Mouse (Mus musculus): Measurements from ENCODE around the gene Rps6ka5.

Rps6ka5 gene

DNA sequence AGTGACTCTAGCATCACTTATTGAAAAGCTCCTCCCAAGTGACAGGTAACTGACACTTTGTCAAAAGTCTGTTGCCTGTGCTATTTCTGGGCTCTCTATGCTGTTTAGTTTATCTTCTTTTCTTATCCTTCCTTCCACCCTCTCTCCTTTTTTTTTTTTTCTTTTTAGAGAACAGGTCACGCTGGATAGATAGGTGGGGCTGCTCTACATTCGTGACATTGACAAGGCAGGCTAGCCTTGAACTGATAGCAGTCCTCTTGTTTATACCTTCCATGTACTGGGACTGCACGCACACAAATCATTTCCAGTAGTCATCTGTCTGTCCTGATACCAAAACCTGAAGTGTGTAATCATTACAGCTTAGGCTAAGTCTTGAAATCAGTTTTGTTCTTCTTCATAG, 132.1 kb downstream of the Rps6ka5 start:
- no peak for DNase-seq (ENCODE audit: low spot score)

DNA sequence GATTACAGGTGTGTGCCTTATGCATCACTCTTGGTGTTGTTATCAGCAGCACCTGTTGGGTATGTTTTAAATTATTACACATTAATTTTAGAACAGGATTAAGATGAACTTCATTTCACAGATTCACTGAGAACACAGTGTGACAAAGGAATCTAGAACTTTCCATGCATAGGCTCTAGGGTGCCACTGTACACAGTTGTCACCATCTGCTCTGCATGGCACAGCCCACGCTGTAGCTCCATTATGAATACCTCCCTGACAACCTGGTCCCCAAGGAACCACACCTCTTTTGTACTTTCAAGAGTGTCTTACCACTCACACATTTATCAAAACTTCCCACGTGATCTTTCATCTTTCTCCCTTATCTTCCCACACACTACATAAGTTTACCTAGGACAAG, 140.2 kb downstream of the Rps6ka5 start:
- DNase-seq (ENCODE audit: low spot score): no peak

DNA sequence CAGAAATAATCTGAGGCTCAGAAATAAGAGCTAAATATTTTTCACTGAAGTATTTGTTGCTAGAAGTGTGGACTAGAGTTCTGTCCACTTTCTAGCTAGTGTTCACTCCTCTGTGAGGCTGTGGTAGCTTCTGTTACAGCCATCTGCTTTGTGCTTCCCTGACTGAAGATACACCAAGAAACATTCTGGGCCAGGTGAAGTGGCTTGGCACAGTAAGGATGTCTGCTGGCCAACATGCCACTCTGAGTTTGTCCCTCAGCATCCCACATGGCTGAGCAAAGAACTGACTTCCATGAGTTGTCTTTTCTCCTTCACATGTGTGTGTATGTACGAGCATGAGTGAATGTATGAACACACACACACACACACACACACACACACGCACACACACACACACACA, 147.6 kb downstream of the Rps6ka5 start:
- no peak for DNase-seq (ENCODE audit: low spot score)

DNA sequence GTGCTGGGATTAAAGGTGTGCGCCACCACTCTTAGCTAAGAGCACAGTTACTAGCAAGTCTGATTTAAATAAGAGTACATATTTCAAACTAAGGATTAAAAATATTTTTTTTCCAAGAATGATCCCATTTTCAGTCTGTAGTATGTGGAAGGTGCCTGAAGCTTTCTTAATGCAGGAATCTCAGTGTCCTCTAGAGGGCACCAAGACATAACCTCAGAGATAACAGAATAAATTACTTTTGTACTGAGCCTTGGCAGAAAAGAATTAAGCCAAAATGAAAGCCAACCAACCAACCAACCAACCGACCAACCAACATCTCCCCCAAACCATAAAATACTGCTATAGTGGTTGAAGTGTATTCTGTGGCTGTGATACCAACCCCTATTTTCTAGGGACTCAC, 148.5 kb downstream of the Rps6ka5 start:
- DNase-seq (ENCODE audit: low spot score): peak; percentile 67

DNA sequence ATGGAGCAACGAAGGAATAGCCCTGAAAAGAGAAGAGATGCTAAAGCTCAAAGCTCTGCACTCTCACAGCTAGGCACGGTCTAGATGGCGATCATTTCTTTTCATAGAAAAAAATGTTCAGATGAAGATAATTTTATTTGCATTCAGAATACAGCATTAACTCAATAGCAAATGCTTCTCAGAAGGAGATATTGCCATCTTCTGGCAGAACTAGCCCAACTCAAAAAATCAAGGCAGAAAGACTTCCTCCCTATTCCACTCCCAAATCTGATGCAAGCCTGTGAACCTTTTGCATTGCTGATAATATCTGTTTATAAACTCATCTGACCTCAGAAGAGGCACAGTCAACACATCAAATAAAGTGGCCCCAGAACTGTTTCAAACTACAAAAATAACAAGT, 151.0 kb downstream of the Rps6ka5 start:
- no peak for DNase-seq (ENCODE audit: low spot score)

DNA sequence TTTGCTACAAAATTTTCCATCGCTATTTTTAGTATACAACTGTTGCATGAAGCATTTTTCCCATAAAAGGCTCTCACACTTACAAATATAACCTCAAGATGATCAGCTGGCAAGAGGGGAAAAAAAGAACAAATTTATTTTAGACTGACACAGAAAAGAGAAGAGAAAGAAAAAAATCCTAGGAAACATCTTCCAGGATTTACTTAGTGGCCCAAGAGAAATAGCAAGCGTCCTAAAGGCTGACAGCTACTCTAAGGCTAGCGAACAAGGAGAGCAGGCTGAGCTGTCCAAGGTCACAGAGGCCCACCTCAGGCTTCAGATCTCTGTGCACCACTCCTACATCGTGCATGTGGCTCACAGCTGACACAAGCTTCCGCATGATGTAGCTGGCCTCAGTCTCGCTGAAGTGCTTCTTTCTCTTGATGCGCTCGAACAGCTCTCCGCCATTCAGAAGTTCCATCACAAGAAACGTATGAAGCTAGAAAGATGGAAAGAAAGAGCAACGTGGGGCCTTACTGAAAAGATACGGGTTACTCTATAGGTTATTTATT, 156.2 kb downstream of the Rps6ka5 start:
- no peak for DNase-seq (ENCODE audit: low spot score)

DNA sequence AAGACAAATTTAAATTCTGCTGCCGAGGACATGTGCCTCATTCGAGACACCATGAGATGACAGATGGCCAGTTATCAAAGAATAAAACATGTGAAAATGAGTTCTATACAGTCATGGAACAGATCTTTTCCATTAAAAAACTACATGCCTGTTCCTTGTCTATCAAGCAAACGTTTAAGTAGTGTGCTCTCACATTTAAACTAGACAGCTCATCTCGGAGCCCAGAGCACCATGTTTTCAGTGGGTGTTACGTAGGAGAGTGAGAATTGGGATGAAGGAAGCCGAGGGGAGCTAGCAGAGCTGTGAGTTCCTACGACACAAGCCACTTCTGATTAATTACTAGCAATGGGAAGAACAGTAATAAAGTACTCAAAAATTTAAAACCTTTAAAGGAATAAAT, 158.0 kb downstream of the Rps6ka5 start:
- DNase-seq (ENCODE audit: low spot score): peak; percentile 73

DNA sequence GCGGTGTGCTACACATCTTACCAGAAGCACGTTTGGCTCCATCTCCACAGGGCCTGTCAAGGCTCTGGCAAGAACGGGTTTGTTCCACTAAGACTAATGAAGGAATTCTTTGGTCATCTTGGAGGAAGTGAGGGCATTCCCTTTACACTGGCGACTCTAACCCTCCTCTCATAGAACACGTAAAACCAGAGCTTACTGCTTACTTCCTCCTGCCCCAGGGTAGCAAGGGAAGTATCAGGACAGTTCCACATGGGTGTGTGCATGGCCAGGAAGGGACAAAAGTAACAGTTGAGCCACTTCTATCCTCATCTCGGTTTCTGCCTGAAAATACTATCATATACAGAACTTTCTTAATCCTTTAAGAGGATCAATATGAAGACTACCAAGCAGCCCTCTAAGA, 158.7 kb downstream of the Rps6ka5 start:
- DNase-seq (ENCODE audit: low spot score): no peak

DNA sequence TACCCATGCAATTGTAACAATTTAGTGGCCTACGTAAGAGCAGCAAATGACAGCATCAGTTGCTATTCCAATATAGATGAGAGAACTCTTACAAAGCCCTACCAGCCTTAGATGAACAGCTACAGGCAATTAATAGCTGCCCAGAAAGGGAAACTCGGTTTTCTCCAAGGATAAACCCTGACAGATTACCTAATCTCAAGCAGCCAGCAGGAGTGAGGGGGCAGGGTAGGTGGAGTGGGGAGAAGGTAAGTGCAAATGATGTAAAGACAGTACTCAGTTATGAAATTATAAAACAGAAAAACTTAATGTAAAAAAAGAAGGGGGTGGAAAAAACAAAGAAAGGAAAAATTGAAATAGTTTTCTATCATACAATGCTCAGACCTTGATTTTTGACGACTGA, 159.2 kb downstream of the Rps6ka5 start:
- DNase-seq (ENCODE audit: low spot score): no peak

DNA sequence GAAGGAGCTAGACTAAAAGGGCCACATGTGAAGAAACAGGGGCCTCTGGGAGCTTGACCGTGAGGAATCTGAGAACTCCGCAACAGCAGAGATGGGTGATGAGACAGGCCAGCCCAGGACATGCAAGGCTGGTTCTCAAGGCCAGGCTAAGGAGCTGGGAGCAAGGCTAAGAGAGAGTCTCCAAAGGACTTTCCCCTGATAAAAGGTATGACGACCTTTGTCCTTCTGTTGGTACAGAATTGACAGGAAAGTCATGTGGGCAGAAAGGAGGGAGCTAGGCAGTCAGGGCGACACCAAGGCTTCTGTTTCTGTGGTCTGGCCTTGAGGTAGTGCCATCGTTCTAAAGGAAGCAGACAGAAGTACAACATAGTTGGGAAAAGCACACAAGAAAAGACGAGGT, 173.1 kb downstream of the Rps6ka5 start:
- no peak for DNase-seq (ENCODE audit: low spot score)

DNA sequence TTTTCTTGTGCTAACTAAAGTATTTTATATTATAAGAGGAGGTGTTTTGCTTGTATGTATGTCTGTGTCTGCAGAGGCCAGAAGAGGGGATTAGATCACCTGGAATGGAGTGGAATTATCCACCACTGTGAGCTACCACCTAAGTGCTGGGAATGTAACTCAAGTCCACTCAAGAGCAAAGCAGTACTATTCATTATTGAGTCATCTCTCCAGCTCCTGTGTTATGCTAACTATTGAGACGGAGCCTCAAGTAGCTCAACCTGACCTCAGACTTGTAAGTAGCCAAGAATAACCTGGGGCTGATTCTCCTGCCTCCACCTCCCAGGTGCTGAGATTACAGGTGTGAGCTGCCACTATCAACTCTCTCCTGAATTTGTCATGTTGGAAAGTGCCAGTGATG, 174.8 kb downstream of the Rps6ka5 start:
- no peak for DNase-seq (ENCODE audit: low spot score)

DNA sequence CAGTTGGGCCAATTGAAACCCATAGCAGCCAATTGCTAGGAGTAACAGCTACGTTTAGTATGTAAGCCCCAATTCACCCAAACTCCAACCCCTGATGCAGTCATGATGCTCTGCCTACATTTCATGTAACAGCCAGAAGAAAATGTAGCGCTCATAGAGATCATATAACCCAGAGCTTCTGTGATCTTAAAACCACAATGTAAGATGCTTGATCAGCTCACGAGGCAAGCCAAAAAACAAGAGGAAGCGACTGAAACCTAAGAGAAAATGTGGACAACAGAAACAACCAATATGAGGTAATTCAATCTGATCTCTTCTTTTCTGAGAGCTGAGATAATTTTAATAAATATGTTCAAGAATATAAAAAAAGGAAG, 182.6 kb downstream of the Rps6ka5 start:
- DNase-seq (ENCODE audit: low spot score): no peak

DNA sequence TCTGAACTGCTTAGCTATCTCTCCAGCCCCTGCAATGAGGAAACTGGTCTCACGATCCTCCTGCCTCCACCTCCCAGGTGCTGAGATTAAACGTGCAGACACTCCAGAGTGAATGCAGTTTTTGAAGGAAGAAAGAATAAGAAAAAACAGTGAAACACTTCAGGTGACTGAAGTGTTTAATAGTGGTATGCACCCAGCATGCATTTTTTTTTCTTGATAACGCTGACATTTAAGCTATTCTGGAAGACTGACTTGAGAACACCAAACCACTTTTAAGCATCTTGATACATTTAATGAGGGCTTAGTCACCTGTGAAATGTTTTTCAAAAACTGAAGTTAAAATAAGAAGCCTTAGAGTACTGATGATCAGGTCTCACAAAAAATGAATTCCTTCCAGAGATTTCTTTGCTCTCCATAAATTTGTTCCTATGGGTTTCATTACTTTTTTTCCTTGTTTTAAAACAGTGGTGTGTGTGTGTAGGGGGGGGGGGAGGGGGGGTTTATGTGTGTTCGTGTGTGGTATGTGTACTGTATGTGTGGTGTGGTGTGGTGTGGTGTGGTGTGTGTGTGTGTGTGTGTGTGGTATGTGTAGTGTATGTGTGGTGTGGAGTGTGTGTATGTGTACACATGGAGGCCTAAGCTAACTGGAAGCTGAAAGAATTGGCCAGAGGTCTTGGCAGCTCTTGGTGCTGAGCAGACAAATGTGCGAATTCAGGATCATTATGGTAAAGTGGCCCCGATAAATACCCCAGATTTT, 183.2 kb downstream of the Rps6ka5 start:
- no peak for DNase-seq (ENCODE audit: low spot score)

DNA sequence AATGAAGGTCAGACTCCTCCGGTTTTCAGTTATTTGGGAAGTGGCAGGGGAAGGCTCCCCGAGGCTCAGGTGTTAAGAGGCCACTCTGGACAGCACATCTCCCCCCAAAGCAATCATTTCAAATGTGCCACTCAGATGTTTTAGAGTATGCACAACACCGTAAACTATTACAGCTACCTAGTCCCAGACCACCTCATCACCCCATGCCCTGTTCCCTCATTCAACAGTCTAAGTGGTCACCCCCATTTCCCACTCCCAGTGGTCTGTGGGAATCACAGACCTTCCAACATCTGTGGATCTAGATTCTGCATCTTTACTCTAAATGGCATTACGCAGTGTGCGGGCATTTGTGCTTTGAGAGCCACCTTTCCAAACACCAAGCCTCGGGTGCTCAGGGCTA, 184.3 kb downstream of the Rps6ka5 start:
- no peak for DNase-seq (ENCODE audit: low spot score)

DNA sequence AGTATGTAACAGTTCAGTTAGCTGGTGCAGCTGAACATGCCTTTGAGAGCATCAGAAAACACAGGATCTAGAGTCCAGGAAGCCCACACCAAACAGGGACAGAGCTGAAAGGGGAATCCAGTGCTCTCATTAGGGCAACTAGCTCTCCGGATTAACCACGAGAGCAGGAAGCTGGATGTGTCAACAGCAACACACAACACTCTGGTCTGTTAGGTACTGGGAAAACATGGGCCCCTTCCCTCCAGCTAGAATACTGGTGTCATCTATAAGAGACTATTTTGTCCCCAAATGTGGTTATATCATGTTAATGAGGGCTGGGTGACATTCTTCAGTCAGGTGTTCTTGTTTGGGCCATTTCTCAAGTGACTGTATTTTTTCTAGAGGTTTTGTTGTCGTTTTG, 184.7 kb downstream of the Rps6ka5 start:
- no peak for DNase-seq (ENCODE audit: low spot score)

DNA sequence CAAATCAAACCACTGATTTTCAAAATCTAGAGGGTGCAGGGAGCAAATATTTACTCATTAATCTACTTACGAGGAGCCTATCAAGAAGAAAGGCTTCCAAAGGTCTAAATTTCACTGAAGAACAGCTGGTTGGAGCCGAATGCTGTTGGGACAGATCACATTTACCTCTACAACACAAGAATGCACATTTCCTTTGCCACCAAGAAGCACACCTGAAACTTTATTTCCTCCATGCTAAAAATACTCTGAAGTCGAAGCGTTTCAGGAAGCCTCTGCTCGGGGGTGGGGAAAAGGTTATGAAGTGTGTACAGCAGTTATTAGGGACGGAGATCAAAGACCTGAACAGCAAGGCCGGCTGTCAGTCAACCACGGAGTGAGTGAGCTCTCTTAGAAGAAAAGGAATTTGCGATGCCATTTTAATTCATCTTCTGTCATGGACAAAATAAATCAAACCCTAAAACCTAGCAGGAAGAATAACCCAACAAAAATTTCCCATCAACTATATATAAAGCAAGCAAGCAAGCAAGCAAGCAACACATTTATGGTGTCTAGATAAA, 187.5 kb downstream of the Rps6ka5 start:
- no peak for DNase-seq (ENCODE audit: low spot score)

DNA sequence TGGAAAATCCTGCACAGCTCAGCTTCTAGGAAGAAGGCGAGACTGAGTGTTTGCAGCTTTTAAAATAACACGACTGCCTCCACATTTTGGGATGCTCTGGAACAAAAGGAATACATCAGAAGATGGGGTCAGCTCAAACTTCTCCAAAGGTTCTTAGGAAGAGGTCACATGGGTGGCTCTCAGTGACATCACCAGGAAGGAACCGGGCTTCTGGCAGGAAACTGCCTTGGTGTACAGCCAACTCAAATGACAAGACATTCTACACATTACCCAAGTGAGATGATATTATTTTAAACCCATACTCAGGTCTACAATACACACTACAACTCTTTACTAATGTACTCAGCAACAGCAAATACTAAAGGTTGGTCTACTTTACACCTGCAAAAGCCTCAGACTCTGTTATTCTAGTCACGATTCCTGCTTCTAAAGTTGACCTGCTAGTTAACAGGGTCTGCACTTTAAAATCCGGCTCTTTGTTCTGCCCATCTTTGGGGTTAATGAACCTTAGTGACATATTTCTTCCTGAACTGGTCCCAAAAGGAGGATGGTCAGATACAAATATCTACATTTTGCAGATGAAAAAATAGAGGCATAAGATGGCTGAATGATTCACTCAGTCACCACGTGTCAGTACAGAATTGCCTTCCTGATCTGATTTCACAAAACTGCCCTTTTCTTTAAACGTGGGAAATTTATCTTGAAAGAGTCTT, 188.2 kb downstream of the Rps6ka5 start:
- no peak for DNase-seq (ENCODE audit: low spot score)

DNA sequence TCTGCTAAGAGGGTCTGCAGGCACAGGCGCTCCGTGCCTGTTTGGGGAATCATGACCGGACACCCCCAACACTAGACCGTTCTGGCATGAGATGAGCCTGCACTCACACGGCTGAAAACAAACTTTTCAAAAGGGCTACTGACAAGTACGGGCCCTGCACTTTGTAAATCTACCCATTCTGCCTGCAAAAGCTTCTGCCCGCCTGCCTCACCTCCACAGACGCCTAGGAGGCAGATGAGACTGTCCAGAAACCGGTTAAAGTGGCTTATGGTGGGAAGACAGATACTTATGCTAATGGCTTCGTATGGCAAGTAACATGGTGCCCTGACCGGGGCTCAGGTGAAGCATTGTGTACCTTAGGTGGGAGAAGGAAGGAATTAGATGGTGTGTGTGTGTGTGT, 189.7 kb downstream of the Rps6ka5 start:
- no peak for DNase-seq (ENCODE audit: low spot score)

DNA sequence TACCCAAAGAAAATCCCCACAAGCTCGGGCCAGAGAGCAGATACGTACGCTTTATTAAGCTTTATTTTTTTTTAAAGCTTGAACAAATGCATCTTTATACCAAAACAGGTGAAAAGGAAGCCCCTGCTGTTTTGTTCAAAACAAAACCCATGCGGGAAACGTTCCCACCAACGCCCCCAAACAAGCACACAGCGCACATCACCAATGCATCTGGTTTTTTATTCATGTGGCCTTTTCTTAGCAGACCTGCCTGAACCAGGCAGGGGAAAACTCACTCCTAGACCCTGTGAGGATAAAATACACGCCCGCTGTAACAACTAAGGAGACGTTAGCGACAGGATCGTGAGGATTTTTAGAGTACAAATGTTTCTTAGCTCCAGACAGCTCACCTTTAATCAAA, 191.8 kb downstream of the Rps6ka5 start:
- no peak for DNase-seq (ENCODE audit: low spot score)

DNA sequence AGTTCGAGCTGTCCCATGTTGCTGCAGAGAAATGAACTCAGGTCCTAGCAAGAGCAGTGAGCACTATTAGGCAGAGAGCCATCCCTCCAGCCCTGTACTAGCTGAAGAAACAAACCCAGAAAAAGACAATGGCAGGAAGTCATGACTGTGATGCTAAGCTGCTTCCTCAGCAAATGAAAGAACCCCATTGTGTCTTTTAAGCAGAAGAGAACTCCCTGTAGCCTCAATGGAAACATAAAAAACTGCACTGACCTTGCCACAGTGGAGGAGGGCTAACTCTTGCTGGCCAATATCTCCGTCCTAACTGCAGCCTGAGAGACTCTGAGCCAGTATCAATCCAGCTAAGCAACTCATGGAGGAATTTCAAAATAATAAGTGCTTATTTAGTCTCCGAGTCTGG, 192.8 kb downstream of the Rps6ka5 start:
- DNase-seq (ENCODE audit: low spot score): no peak

DNA sequence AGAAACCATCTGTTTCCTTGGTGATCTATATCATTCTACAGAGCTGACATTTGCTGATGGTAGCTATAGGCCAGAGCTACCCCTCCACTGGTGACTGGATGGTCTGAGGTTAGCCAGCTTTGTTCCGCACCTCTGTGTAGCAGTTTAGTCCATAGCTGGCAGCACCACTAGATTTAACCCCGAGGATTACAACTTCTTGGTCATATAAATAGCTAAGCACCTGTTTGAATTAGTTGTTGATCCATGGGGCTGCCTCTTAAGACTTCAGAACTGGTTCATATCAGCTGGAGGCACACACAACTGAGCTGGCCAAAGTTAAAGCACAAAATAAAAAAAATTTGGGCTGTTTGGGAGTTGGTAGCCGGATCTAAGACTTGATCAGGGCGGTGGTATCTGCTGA, 193.6 kb downstream of the Rps6ka5 start:
- DNase-seq (ENCODE audit: low spot score): no peak

DNA sequence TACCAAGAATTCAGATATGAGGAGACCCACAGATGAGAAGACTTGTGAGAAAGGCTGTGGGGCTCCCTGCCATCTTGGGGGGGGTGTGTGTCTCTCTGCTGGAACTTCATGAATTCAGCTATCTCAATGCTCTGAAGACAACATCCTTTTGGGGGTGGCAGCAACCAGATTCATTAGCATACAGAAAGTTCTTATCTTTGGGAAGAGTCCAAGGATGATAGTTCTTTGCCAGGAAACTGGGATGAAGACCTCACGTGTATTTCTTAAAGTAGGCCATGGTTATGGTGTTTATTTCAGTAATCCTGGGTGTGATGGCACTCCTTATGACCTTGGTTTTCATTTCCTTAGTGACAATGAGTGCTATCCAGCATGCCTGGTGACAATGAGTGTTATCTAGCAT, 195.0 kb downstream of the Rps6ka5 start:
- DNase-seq (ENCODE audit: low spot score): no peak

DNA sequence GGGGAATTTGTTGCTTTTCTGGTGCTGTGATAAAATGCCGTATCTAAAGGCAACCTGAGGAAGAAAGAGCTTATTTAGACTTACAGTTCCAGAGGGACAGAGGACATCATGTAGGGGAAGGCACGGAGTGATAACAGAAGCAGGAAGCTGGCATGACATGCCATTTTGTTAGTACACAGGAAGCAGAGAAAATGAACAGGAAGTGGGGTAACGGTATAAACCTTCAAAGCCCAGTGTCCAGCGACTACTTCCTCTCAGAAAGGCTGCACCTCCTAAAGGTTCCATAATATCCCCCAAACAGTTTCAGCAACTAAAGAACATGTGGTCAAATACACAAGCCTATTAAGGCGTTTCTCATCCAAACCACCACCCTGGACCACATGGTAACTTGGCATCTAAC, 195.9 kb downstream of the Rps6ka5 start:
- DNase-seq (ENCODE audit: low spot score): no peak
